Mouse (Mus musculus) kidney, adult 2 months (tissue): ENCODE results near the gene Cd244a.

Experiments used
- CTCF ChIP-seq: fragments of 200-500 bp; conservative IDR thresholded peaks from 2 replicates; pipeline ENCODE4 v1.5.1; 2011; ENCODE audit warnings: low read depth, mild to moderate bottlenecking, control low read depth, low read length, moderate library complexity, mixed read lengths; ENCODE audit not compliant: insufficient read depth, insufficient read length
- POLR2A ChIP-seq: fragments of 200-500 bp; IDR thresholded peaks from one replicate; pipeline ENCODE4 v1.6.1; 2011; ENCODE audit warnings: low read depth, low read length, control low read depth

- TF ChIP-seq CTCF (no peak), POLR2A (no peak)
These were observed 45.2 kb upstream of the Cd244a start for GRCm38 (mm10) chr1:171513760-171514159.
